Mouse (Mus musculus): Measurements from ENCODE around the gene Ikzf1.

- TF ChIP-seq CTCF (IDR thresholded peaks at IDR 0.05): no peak
- TF ChIP-seq POLR2A (IDR thresholded peaks at IDR 0.05; ENCODE audit: insufficient read depth, low read depth, low read length): no peak
Measured at GRCm38 (mm10) chr11:11725252-11725875, 40.6 kb downstream of the Ikzf1 start.
